Mouse (Mus musculus) heart, postnatal 14 days (tissue): ENCODE measurements around the gene Slc24a5. TPM values are rescaled to one million over a fixed set of nuclear protein-coding genes. Genes with fewer than 3 reads are reported as not detected.
"Not testable (repeated sequence)": the region's sequence is repeated elsewhere in the genome, so short reads cannot be mapped to it uniquely, and the experiment has no call there.

Source experiments
- DNase-seq, 2 experiments: peaks; one replicate each; pipeline ENCODE4 v3.0.0; 2021 to 2022
- intact Hi-C: fragments of 180-260 bp; cut with DNase I; formaldehyde crosslinking; loops from one replicate; pipeline ENCODE4 v1.15.1; 2025
- total RNA-seq, 2 experiments: library from RNA; stranded (reverse); gene quantifications; 2 replicates each; pipeline ENCODE4 v1.2.3; 2021

Gene Slc24a5
- total RNA-seq, 2 experiments from 2014 or later = 0.90 to 1.4 TPM

DNA sequence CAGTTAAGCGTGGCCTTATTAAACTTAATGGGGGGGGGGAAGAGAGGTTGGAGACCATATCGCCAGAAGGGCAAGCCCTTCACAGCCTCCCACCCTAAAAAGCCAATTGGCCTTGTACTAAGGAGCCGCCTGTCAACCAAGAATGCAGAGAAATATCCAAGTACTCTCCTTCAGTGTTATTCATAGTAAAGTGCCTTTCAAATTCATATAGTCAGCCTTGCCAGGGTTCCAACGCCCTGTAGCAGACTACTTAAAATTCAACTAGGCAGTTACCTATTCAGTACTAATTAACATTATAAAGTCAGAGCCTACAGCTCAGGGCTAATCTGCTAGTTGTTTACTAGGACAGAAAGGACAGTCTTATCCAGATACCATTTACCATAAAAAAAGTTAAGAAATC, 38.6 kb downstream of the Slc24a5 start:
- intact Hi-C loops, DNase-seq: not testable (repeated sequence)

DNA sequence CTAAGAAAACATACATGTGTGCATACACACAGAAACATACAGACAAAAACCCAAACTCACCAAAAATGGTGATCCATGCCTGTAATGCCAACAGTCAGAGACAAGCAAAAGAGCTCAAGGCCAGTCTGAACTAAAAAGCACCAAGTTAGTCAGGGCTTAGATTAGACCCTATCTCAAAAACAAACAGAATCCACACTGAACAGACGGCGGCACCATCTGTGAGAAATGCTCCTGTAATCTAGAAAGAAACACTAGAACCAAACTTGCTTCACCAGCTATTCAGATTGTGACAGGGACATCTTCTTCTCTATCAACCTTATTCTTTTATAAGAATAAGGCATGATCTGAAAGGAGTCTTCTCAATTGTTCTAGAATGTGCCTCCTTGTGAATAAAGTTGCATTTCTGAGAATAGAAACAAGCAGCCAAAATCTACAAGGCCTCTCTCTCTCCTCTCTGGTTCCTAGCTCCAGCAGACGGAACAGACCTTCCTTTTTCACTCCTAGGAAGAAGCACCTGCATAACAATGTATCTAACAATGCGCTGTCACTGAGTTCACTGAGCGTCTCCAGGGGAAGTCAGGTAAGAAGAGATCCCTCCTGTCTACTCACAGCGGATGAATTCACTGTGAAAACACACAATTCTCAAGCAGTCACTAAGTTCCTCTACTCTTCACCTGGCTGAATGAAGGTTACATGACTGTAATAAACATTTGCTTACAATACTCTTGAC, 51.6 kb downstream of the Slc24a5 start:
- intact Hi-C loops = no loop called here

GRCm38 (mm10) chr2:125122288-125122623, 54.3 kb downstream of the Slc24a5 start:
- DNase-seq = no peak
- intact Hi-C loops = no loop called here

More for the DNA sequence above, 51.6 kb downstream of the Slc24a5 start:
- no peak for DNase-seq

DNA sequence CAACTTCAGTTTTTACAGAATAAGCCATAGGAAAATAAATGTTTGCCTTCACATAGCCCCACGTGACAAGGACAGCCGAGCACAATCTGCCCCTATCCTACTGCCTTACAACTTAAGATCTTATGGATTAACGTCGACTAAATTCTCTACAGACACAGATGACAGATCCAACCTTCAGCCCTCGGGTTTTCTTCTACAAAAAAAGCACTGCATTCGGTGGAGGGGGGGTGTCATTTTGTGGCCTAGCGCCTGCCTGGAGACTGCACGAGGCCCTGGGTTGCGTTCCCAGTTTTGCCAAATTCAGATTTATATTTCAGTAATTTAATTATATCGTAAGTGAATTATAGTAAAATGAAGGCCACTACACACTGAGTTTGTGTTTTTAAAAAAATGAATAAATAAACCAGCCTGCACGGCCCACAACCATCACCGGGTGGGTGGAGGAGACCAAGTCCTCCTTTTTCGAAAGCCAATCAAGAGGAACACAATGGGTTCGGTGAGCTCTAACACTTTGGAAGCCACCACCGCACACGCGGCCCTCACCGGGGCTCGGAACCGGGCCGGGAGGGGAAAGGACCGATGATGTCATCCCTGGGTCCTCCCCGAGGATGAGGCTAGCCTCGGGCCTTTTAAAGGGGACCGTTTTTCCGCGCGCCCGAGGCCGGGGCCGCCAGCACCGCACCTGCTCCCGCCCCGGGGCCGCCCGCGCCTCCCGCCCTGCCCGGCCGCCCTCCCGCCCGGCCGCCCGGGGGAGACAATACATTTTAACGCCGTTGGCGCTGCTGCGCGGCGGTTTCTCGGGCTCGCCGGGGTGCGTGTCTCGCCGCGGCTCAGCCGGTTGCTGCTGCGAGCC, 54.9 kb downstream of the Slc24a5 start:
- peak; percentile 52 to 62 for DNase-seq
- intact Hi-C loops = no loop called here

- intact Hi-C loops = no loop called here
- DNase-seq = peak; percentile 90 to 91
Measured at GRCm38 (mm10) chr2:125123477-125123852, 55.5 kb downstream of the Slc24a5 start, which contains the start of gene Myef2. TSS of gene Myef2 (minus strand) at chr2:125123661.

- intact Hi-C loops = no loop called here
- no peak for DNase-seq
Measured at GRCm38 (mm10) chr2:125125824-125126223, 57.9 kb downstream of the Slc24a5 start.

DNA sequence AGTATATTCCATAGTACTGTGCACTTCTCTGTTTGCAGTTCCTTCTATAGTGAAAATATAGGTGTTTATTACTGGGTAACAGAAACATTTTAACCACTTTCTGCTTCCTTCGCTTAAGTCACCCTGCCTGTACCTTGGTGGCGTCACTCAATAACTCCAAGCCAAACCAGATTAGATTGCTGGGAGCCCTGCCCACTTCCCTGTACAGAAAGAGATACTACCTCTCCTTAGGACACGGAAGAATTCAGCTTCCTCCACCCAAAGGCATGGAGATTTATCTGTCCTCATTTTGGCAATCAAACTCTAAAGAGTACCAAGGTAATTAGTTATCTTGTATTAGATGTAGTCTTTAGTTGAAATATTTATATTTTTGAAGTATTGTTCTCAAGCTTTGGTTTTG, 58.9 kb downstream of the Slc24a5 start:
- intact Hi-C loops = no loop called here
- DNase-seq = no peak

GRCm38 (mm10) chr2:125134113-125134512, 66.2 kb downstream of the Slc24a5 start:
- no peak for DNase-seq
- intact Hi-C loops = no loop called here

GRCm38 (mm10) chr2:125135903-125136811, 68.2 kb downstream of the Slc24a5 start, which contains the start of gene Ctxn2:
TSS of gene Ctxn2 (plus strand) at chr2:125136692.
- DNase-seq = peak; percentile 82 to 91
- intact Hi-C loops = no loop called here

DNA sequence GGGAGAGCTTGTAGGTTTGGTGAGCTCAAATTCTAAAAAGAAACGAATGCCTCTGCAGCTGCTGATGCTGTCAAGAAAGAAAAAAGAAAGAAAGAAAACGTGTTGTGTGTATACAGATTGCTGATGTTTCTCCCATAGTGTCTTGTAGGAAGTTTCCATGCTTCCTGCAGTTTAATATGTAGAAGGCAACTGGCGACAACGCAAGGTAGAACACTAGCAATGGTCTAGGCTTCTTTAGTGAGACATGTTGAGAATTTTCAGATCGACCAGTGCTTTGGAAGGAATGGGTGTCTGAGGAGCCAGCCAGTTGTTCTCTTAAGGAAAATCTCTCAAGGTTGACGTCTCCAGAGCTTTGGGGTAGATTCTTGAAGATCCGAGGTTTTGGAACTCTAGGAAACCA, 68.9 kb downstream of the Slc24a5 start:
- intact Hi-C loops = no loop called here
- no peak for DNase-seq

Other genes starting within 250 kb of the Slc24a5 start
- 10 to 100 TPM; 11.3 to 12.2 TPM for gene Myef2, start 55.5 kb downstream of the Slc24a5 start, total RNA-seq
- not detected for gene Ctxn2, start 68.6 kb downstream of the Slc24a5 start, total RNA-seq
- not detected for gene Slc12a1, start 84.4 kb downstream of the Slc24a5 start, total RNA-seq
- 10 to 100 TPM; 25.6 to 36.6 TPM for gene Dut, start 179.1 kb downstream of the Slc24a5 start, total RNA-seq